ENCODE assay signal across 7 mouse cellular contexts in genomic region chr1:152624644-152625454, GRCm38 (mm10).
DNase-seq lines count a peak whose midpoint lies in the region; ATAC-seq lines count a peak whose summit lies in the region.

No protein-coding gene starts in this region.

- H3K27me3 ChIP-seq in intestine, embryonic 14.5 days (replicated peaks; ENCODE audit: control insufficient read depth, insufficient read depth, low read length): no peaks in the 10 kb centered on the region
- H3K27me3 ChIP-seq in limb, embryonic 13.5 days: no peaks in the 10 kb centered on the region
- H3K27me3 ChIP-seq in midbrain, embryonic 13.5 days: peaks cover 26% of the 10 kb centered on the region

- peak overlapping the region; percentile 80 for H3K9ac ChIP-seq in intestine, embryonic 14.5 days (ENCODE audit: low read length)
- peak overlapping the region; percentile 75 for H3K9ac ChIP-seq in limb, embryonic 13.5 days
- peak overlapping the region; percentile 76 for H3K9ac ChIP-seq in midbrain, embryonic 13.5 days (replicated peaks)

- H3K4me1 ChIP-seq in intestine, embryonic 14.5 days (replicated peaks; ENCODE audit: control insufficient read depth, insufficient read depth, low read length): peaks cover 25% of the 10 kb centered on the region
- H3K4me1 ChIP-seq in limb, embryonic 13.5 days: peaks cover 31% of the 10 kb centered on the region
- peaks cover 25% of the 10 kb centered on the region for H3K4me1 ChIP-seq in midbrain, embryonic 13.5 days (replicated peaks)

- peak overlapping the region; percentile 68 for H3K4me2 ChIP-seq in intestine, embryonic 14.5 days (ENCODE audit: low read length)
- H3K4me2 ChIP-seq in limb, embryonic 13.5 days (replicated peaks): peak overlapping the region; percentile 80
- peak overlapping the region; percentile 79 for H3K4me2 ChIP-seq in midbrain, embryonic 13.5 days (replicated peaks)

- WGBS in intestine, embryonic 14.5 days: under 1% methylated on average over 61 of the region's 61 CpGs
- WGBS in limb, embryonic 13.5 days: 0% methylated on average over 59 of the region's 61 CpGs
- WGBS in midbrain, embryonic 13.5 days: under 1% methylated on average over 56 of the region's 61 CpGs

- DNase-seq in adrenal gland, adult 18-20 months (ENCODE audit: low spot score in 2 of 2): peak; percentile 71 to 80
- peak; percentile 59 to 82 for DNase-seq in gastrocnemius, postnatal 4 days (ENCODE audit: low spot score in 2 of 2)
- DNase-seq in intestine, embryonic 14.5 days (ENCODE audit: low spot score): peak; percentile 89
- DNase-seq in spleen, adult 12 weeks (ENCODE audit: low spot score): peak; percentile 30

- peak; percentile 86 for ATAC-seq in common myeloid progenitor, adult 5-6 weeks (replicated peaks; ENCODE audit: low read depth, poor library complexity, severe bottlenecking)
- ATAC-seq in intestine, embryonic 14.5 days (replicated peaks; ENCODE audit: low FRiP score, low TSS enrichment, low read depth): peak; percentile 83
- peak; percentile 79 for ATAC-seq in limb, embryonic 13.5 days (ENCODE audit: low FRiP score, low read depth)
- ATAC-seq in midbrain, embryonic 13.5 days: peak; percentile 91

- no peaks in the 10 kb centered on the region for H3K9me3 ChIP-seq in intestine, embryonic 14.5 days (ENCODE audit: control insufficient read depth, low read length)
- H3K9me3 ChIP-seq in limb, embryonic 13.5 days: no peaks in the 10 kb centered on the region
- no peaks in the 10 kb centered on the region for H3K9me3 ChIP-seq in midbrain, embryonic 13.5 days

- peaks cover 15% of the 10 kb centered on the region for H3K36me3 ChIP-seq in intestine, embryonic 14.5 days (ENCODE audit: control insufficient read depth, insufficient read depth, low read length)
- peaks cover under 1% of the 10 kb centered on the region; the same call in 1 of the 2 replicates for H3K36me3 ChIP-seq in limb, embryonic 13.5 days
- no peaks in the 10 kb centered on the region for H3K36me3 ChIP-seq in midbrain, embryonic 13.5 days

- H3K27ac ChIP-seq in intestine, embryonic 14.5 days (ENCODE audit: low read depth): peak overlapping the region; percentile 84
- peak overlapping the region; percentile 88 for H3K27ac ChIP-seq in limb, embryonic 13.5 days
- H3K27ac ChIP-seq in midbrain, embryonic 13.5 days: peak overlapping the region; percentile 77

- peak overlapping the region; percentile 56 for H3K4me3 ChIP-seq in intestine, embryonic 14.5 days (ENCODE audit: low read depth, low read length)
- H3K4me3 ChIP-seq in limb, embryonic 13.5 days: peak overlapping the region; percentile 69
- H3K4me3 ChIP-seq in midbrain, embryonic 13.5 days (replicated peaks): peak overlapping the region; percentile 61

Comparison
In these comparisons a context has a peak if more than half of its experiments do, and no peak if none do; other contexts are left out.
1. Peak in every context shown above with its lines: DNase-seq, ATAC-seq, H3K4me3 ChIP-seq and H3K27ac ChIP-seq.
2. DNase-seq: peak in every context shown above with its lines; median percentile 89 in intestine, embryonic 14.5 days; 76 in adrenal gland, adult 18-20 months; 70 in gastrocnemius, postnatal 4 days; 30 in spleen, adult 12 weeks.